In the genomic region with DNA sequence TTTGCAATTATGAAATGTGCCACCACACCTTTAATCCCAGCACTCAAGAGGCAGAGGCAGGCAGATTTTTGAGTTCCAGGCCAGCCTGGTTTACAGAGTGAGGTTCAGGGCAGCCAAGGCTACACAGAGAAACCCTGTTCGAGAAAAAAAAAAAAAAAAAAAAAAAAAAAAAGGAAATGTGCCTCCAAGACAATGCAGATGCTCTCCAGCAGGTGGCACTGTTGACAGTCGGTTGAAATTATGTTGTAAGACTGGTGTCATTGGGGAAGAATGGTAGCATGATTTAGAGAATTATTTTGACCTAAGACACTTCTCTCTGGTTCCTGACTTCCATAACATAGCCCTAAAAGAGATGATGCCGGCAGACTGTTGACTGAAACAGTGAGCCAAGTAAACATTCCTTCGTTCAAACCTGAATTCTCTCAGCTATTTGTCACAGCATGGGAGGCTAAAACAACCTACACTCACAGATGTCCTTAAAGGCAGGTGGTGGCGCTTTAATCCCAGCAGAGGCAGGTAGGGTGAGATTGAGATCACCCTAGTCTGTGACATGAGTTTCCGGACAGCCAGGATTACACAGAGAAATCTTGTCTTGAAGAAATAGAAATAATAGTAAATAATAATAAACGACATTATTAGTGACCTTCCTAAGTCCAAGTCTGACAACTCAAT, we compare ENCODE assay signal across 8 mouse cellular contexts.
DNase-seq lines count a peak whose midpoint lies in the region; ATAC-seq lines count a peak whose summit lies in the region.

No protein-coding gene starts in this region.

- intact Hi-C loops in gastrocnemius, postnatal 14 days (cut with DNase I; ENCODE audit: low total_unique reads): no loop called here

- DNase-seq in gastrocnemius, postnatal 14 days: peak; percentile 4
- no peak for DNase-seq in gastrocnemius, postnatal 25 days
- DNase-seq in ovary, postnatal 36 days (ENCODE audit: low spot score): peak; percentile 25
- DNase-seq in ovary, postnatal 10 days (ENCODE audit: low spot score): no peak
- peak; percentile 11 for DNase-seq in cerebellum, adult 8-10 months
- DNase-seq in kidney, postnatal 10 days: peak; percentile 55
- DNase-seq in mesoderm, embryonic 11.5 days (ENCODE audit: low read depth, low spot score): peak; percentile 63

- no peak for ATAC-seq in megakaryocyte-erythroid progenitor cell, adult 5-6 weeks (replicated peaks; ENCODE audit: low FRiP score, low TSS enrichment, poor library complexity, severe bottlenecking)

Comparison
In these comparisons a context has a peak if more than half of its experiments do, and no peak if none do; other contexts are left out.
1. DNase-seq: peak in gastrocnemius, postnatal 14 days (single experiment), ovary, postnatal 36 days (single experiment), cerebellum, adult 8-10 months (single experiment), kidney, postnatal 10 days (single experiment) and mesoderm, embryonic 11.5 days (single experiment); none in gastrocnemius, postnatal 25 days (single experiment) and ovary, postnatal 10 days (single experiment).